ENCODE assay signal across 13 mouse cellular contexts in genomic region chr11:105506322-105506721, GRCm38 (mm10). TPM values are rescaled to one million over a fixed set of nuclear protein-coding genes. Genes with fewer than 3 reads are reported as not detected.
DNase-seq lines count a peak whose midpoint lies in the region; ATAC-seq lines count a peak whose summit lies in the region.
"Had no signal": no experiment of that assay in that cellular context is flagged by ENCODE, and none has a peak within 500 bp of the region (broad histone marks: within the 10 kb centered on the region; RNA-seq: fewer than 3 reads in every experiment).

No protein-coding gene starts in this region.

- intact Hi-C loops in heart, postnatal 25 days (cut with DNase I): loop anchor here (5.0 kb wide), 1 partner anchor 144 kb away; no protein-coding TSS in a partner anchor
- intact Hi-C loops in heart, postnatal 10 days (cut with DNase I): loop anchor here (5.0 kb wide), 1 partner anchor 139 kb away; no protein-coding TSS in a partner anchor

- peak; percentile 97 for DNase-seq in heart, adult 11 months
- no peak for DNase-seq in heart, postnatal 25 days (ENCODE audit: low spot score)
- DNase-seq in midbrain, embryonic 10.5 days (ENCODE audit: low spot score): no peak
- DNase-seq in heart, postnatal 10 days: peak; percentile 14 to 24
- DNase-seq in ovary, postnatal 36 days (ENCODE audit: low spot score): no peak
- DNase-seq: cerebellum, postnatal 36 days; kidney, postnatal 10 days; liver, embryonic 13.5 days; thymus, postnatal 25 days had no signal

- H3K9ac ChIP-seq in midbrain, embryonic 13.5 days (replicated peaks): no peak overlapping the region
- no peak overlapping the region for H3K9ac ChIP-seq in neural tube, embryonic 15.5 days (replicated peaks)
- H3K9ac ChIP-seq: liver, embryonic 13.5 days; stomach, embryonic 15.5 days had no signal

- no peak overlapping the region for H3K4me3 ChIP-seq in midbrain, embryonic 10.5 days
- no peak overlapping the region for H3K4me3 ChIP-seq in midbrain, embryonic 13.5 days (replicated peaks)
- no peak overlapping the region for H3K4me3 ChIP-seq in neural tube, embryonic 15.5 days (replicated peaks)
- H3K4me3 ChIP-seq: liver, embryonic 13.5 days; stomach, embryonic 15.5 days had no signal

- no peak overlapping the region for H3K4me2 ChIP-seq in midbrain, embryonic 13.5 days (replicated peaks)
- H3K4me2 ChIP-seq in neural tube, embryonic 15.5 days: no peak overlapping the region
- H3K4me2 ChIP-seq: liver, embryonic 13.5 days; stomach, embryonic 15.5 days had no signal

- no peaks in the 10 kb centered on the region for H3K9me3 ChIP-seq in midbrain, embryonic 10.5 days (replicated peaks)
- H3K9me3 ChIP-seq in midbrain, embryonic 13.5 days: no peaks in the 10 kb centered on the region
- H3K9me3 ChIP-seq in neural tube, embryonic 15.5 days (replicated peaks): no peaks in the 10 kb centered on the region
- H3K9me3 ChIP-seq: liver, embryonic 13.5 days; stomach, embryonic 15.5 days had no signal

- H3K4me1 ChIP-seq in midbrain, embryonic 10.5 days: peaks cover 65% of the 10 kb centered on the region
- H3K4me1 ChIP-seq in midbrain, embryonic 13.5 days (replicated peaks): peaks cover 41% of the 10 kb centered on the region
- H3K4me1 ChIP-seq in neural tube, embryonic 15.5 days: peaks cover 42% of the 10 kb centered on the region

- WGBS in midbrain, embryonic 10.5 days: 78% methylated on average over 11 of the region's 11 CpGs
- 81% methylated on average over 11 of the region's 11 CpGs for WGBS in midbrain, embryonic 13.5 days
- WGBS in neural tube, embryonic 15.5 days: 85% methylated on average over 11 of the region's 11 CpGs

- H3K27me3 ChIP-seq in midbrain, embryonic 10.5 days (ENCODE audit: low read depth, poor library complexity, severe bottlenecking): peaks cover 46% of the 10 kb centered on the region
- peaks cover 58% of the 10 kb centered on the region for H3K27me3 ChIP-seq in midbrain, embryonic 13.5 days
- no peaks in the 10 kb centered on the region for H3K27me3 ChIP-seq in neural tube, embryonic 15.5 days (replicated peaks)
- H3K27me3 ChIP-seq: stomach, embryonic 15.5 days had no signal

- ATAC-seq in midbrain, embryonic 13.5 days: no peak
- no peak for ATAC-seq in megakaryocyte-erythroid progenitor cell, adult 5-6 weeks (replicated peaks; ENCODE audit: low FRiP score, low TSS enrichment, poor library complexity, severe bottlenecking)
- no peak for ATAC-seq in neural tube, embryonic 15.5 days (ENCODE audit: low FRiP score)

- no peaks in the 10 kb centered on the region for H3K36me3 ChIP-seq in midbrain, embryonic 10.5 days
- no peaks in the 10 kb centered on the region for H3K36me3 ChIP-seq in midbrain, embryonic 13.5 days
- H3K36me3 ChIP-seq in neural tube, embryonic 15.5 days: no peaks in the 10 kb centered on the region
- H3K36me3 ChIP-seq: liver, embryonic 13.5 days; stomach, embryonic 15.5 days had no signal

- peak overlapping the region; percentile 80 for H3K27ac ChIP-seq in midbrain, embryonic 10.5 days (replicated peaks)
- H3K27ac ChIP-seq in midbrain, embryonic 13.5 days: no peak overlapping the region
- H3K27ac ChIP-seq in neural tube, embryonic 15.5 days (replicated peaks): no peak overlapping the region
- H3K27ac ChIP-seq: liver, embryonic 13.5 days; stomach, embryonic 15.5 days had no signal

RNA-seq across cellular contexts. Expression of gene March10, which starts 49.8 kb away (rescaled TPM):
- total RNA-seq in heart, postnatal 25 days (2021): not detected
- 0.41 TPM in 1 of 2 replicates, not detected in the other for polyA plus RNA-seq in midbrain, embryonic 10.5 days (2016; fragmentation: Nextera tagmentation; extraction: Ambion mirVana)
- polyA plus RNA-seq in midbrain, embryonic 13.5 days (2015; fragmentation: Nextera tagmentation; extraction: Ambion mirVana): 0.26 and 0.99 TPM in 2 replicates
- total RNA-seq in heart, postnatal 10 days (2021): not detected
- not detected in 2 replicates for total RNA-seq in megakaryocyte-erythroid progenitor cell, adult 5-6 weeks (2014; fragmentation: Nextera tagmentation)
- total RNA-seq in megakaryocyte-erythroid progenitor cell, adult 5-6 weeks (2017): not detected in 2 replicates
- polyA plus RNA-seq in neural tube, embryonic 15.5 days (2015; fragmentation: Nextera tagmentation; extraction: Ambion mirVana): 0.38 and 0.73 TPM in 2 replicates
- polyA plus RNA-seq: liver, embryonic 13.5 days; stomach, embryonic 15.5 days had no signal

Comparison
In these comparisons a context has a peak if more than half of its experiments do, and no peak if none do; other contexts are left out.
1. DNase-seq: peak in heart, adult 11 months (single experiment) and heart, postnatal 10 days (2 of 2); none in heart, postnatal 25 days (single experiment), midbrain, embryonic 10.5 days (single experiment) and ovary, postnatal 36 days (single experiment).